Mouse (Mus musculus) adrenal gland, postnatal 14 days (tissue): ENCODE data around the gene Cit. TPM values are rescaled to one million over a fixed set of nuclear protein-coding genes. Genes with fewer than 3 reads are reported as not detected.

Experiments used
- DNase-seq: peaks from one replicate; pipeline ENCODE4 v3.0.0; 2021; ENCODE audit warnings: mixed read lengths
- total RNA-seq: library from RNA; stranded (reverse); gene quantifications from 2 replicates; pipeline ENCODE4 v1.2.3, GENCODE M21; 2021

Gene Cit
- total RNA-seq, 1 experiment from 2014 or later: 10.3 TPM

DNA sequence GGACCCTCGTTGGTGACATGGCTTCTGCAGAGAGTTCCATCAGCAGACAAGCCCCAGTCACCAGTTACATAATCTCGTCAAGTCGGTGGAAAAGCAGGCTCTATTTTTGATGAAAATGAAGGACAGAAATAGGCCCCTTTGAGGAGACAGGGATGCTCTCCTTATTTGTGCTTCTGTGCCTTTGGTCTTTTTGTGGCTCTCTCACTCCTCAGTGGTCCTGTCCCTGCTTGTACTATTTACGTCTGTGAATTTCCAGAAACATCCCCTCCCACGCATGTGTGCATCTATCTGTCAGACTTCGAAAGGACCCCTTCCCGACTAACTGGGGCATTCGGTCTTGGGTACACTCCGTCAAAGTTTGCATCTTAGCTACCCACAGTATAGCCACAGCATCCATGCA lies 116.7 kb downstream of the Cit start:
- DNase-seq: no peak

DNA sequence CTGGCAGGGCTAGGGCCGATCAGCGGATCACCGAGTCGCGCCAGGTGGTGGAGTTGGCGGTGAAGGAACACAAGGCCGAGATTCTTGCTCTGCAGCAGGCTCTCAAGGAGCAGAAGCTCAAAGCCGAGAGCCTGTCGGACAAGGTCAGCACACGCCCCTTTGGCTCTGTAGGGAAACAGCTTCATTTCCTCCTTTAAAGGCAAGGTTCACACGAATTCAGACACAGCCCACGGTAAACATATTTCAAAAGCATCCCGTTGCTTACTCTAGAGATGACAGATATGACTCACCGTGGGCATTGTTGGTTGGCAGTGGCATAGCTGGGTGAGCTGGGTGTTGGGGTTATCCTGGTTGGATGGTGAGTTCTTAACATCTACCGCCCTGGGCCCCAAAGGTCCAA lies 126.2 kb downstream of the Cit start:
- DNase-seq: peak; percentile 45

DNA sequence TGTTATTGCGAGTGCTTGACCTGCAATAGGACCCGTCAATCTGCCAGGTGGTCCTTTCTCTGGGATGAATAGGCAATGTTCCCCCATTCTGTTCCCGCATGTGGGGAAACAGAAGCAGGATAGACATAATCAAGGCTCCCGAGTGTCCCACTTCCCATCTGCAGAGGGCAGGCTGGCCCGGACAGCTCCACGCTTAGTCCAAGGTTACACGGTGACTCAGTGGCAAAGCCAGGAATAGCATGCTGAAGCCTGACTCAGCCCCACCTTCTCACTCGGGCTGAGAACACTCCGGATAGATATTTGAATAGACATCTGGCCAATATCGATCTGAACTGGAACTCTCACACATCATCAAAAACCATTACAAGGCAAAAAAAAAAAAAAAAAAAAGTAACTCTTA lies 130.6 kb downstream of the Cit start:
- peak; percentile 73 for DNase-seq

DNA sequence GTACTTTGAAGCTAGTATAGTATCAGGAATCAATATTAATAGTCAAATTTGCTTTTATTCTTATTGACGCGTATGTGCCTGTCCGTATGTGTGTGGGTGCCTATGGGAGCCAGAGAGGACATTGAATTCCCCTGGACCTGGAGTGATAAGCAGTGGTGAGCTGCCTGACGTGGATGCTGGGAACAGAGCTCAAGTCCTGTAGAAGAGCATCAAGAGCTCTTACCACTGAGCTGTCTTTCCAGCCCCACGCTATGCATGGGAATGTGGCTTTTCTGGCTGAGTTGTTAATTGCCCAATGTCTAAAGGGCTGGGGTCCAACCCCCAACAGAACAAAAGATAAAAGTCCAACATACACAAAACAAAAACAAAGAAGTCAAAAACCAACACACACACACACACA lies 131.4 kb downstream of the Cit start:
- no peak for DNase-seq

DNA sequence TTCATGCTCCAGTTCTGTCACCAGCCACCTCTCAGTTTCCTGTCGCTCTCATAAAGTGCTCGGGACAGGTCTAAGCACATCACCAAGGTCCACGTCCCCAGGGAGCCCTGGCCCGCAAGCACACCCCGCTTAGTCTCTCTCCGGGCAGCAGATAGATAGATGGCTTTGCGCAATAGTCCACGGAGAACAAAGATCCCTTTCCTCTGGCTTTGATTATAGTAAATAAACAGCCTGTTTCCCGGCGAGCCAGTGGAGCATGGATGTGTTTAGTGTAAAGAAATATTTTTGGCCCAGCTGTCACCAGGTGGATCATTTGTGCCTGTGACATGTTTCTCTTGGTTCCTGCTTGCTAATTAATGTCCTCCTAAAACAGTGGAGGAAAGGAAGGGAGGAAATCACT lies 132.2 kb downstream of the Cit start:
- DNase-seq: no peak

DNA sequence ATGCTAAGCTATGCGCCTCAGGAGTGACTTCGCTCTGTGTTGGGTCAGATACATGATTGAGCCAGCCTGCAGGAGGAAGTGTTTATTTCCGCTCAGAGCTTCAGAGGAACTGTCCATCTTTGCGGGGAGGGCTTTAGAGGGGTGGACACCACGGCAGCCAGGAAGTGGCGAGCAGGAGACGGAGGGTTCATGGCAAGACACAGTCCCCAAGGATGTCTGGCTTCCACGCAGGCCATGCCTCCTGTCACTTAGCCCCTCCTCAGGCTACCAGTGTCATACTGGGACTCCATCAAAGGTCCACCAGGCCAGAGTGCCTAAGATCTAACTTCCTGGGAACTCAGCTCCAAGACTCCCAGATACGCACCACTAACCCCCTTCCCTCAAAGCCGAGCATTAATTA lies 132.7 kb downstream of the Cit start:
- DNase-seq: peak; percentile 52

DNA sequence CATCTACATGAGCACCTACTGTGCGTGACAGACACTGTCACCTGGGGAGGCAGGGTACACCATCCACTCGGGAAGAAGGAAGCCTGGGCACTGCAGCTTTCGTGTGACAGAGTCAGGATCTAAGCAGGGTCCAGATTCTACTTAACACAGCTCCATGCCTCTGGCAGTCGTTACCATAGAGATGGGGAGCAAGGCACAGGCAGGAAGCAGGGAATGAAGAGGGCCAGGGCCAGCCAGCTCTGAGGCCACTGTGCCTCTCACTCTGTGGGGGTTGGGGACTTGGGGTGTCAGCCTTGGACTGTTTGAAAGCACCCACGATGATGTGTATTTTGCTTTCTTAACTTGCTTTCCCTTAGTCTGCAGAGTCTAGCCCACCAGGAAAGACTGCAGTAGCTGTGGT lies 133.2 kb downstream of the Cit start:
- DNase-seq: peak; percentile 28

DNA sequence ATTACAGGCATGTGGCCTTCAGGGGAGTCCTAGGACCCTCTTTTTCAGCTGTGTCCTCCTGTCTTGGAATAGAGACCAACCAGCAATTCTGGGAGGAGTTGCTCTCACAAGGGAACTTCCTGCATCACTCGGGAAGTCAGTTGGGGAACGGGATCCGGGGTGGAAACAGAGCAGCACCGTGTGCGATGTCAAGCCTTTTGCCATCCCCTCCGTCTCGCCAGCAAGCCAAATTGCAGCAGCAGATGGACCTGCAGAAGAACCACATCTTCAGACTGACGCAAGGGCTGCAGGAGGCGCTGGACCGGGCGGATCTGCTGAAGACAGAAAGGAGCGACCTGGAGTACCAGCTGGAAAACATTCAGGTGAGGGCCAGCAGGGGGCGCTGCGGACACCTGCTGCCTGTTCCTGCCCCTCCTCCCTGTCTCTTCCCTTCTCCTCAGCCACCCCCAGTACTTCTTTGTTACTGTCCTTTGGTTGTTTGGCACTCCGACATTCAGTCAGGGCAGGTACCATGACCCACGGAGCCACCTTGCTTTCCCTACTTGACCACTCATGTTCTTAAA lies 134.1 kb downstream of the Cit start:
- DNase-seq: peak; percentile 62

DNA sequence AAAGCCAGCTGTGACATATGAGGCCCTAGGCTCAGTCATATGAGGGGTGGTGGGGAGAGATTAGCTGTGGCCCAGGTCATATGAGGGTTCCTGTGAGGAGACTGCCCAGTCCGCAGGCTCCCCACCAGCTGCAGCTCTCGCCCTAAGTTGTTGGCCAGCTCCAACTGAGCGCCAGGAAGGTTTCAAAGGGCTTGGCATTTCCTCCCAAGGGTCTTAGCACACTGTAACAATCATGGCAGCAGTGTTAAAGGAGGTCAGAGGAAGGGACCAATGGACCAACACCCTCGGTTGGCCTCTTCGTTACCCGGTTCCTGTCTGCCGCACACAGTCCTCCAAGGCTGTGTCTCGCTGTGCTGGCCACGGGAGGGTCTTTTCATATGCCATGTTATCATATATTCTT lies 135.5 kb downstream of the Cit start:
- no peak for DNase-seq

DNA sequence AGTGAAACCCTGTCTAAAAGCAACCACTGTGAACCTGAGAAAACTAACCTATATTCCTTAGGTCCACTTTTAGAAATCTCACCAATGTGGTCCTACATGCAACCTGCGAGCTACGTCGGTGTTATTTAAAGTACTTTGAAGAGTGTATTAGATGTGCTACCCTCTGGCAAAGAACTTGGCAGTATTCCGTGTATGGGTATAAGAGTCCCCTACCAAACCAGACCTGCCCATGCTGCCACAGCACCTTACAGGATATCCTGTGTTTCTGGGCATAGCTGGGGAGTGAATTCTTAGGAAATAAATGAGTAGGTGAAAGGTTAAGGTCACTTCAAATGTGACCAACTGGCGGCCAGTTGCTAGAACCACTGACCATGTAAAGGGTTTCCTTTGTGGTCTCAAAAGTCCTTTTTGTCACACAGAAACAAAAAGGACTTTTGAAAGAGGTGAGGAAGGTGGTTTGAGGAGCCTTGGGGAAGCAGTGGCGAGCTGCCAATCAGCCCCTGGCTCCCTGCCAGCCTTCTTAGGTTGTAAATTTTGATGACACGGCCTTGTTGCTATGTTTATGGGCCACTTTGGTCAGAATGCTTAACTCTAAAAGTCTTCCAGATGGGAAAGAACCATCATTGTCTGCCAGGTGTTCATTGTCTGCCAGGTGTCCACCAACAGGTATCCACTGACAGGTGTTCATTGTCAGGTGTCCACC lies 137.7 kb downstream of the Cit start:
- peak; percentile 89 for DNase-seq

DNA sequence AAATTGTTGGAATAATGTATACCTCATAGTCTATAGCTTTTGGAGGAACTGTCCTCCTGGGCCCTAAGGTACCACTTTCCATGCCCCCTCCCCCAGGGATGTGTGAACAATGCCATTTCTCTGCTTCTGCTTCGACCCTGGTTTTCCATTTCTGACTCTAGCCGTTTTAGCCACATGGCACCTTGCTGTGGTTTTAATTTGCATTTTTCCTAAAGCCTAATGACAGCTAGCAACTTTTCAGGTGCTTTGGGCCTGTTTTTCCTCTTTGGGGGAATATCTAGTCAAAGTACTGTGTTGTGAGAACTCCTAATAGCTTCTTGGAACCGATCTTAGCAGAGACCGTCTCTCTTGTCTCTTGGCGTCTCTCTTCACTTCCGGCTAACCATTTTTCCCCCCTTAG lies 139.3 kb downstream of the Cit start:
- DNase-seq: no peak

DNA sequence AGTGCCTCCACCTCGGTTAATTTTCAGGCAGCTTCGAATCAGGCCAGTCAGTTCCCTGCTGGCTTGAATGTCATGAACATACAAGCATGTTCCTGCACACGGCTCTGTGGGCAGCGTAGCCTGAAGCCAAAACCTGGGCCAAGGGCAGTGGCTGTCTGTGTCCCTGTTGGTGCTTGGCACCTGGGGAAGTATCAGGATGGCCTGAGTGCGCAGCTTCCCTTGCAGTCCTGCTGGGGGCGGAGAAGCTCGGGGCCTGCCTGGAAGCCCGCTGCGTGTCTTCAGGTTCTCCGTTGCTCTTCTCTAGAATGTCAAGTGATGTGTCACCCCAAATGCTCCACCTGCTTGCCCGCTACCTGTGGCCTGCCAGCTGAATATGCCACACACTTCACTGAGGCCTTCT lies 140.0 kb downstream of the Cit start:
- DNase-seq: no peak

DNA sequence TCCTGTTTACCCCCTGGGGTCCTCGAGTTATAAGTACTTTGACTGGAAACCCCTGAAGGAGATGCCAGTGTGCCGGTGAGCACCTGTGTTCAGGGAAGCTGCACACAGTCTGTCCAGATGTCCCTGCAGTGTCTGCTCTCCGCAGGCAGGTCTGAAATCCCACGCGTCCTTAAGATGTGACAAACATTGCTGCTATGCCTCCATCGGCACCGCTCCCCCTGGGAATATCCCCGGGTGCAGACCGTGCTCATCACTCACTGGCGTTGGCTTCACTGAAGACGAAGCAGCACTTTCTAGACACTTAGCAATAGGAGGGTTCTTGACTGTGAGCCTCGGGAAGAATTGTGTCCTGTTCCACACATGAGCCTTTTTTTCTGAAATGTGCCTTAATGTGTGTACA lies 142.2 kb downstream of the Cit start:
- no peak for DNase-seq

DNA sequence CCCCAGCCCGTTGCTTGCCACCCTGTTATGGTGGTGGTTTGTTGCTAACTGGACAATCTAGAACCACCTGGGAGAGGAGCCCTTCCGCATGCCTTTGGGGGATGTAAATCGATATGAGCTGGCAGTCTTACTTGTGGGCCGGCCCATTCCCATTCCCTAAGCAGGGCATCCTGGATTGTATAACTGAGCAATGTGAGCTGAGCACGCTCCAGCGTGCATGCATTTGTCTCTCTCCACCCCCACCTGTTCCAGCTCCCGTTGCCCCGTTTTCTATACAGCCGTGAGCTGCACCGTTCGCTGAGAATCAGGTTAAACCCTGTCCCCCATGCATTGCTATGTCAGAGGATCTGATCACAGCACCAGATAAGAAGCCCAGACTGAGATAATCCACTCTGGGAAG lies 146.6 kb downstream of the Cit start:
- no peak for DNase-seq

DNA sequence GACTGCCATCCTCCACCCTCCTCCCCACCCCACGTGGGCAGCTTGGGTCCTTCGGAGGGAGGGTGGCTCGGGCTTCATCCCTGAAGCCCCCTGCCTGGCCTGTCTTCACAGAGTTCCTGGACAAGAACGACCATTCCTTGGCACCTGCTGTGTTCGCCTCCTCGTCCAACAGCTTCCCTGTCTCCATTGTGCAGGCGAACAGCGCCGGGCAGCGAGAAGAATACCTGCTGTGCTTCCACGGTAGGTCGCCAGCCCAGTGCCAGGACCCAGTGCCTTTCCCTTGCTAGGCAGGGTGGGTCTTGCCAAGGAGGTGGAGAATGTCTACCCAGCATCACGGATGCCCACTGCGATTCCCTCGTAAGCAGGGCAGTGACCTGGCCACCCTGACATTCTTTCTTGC lies 149.0 kb downstream of the Cit start:
- DNase-seq: no peak

DNA sequence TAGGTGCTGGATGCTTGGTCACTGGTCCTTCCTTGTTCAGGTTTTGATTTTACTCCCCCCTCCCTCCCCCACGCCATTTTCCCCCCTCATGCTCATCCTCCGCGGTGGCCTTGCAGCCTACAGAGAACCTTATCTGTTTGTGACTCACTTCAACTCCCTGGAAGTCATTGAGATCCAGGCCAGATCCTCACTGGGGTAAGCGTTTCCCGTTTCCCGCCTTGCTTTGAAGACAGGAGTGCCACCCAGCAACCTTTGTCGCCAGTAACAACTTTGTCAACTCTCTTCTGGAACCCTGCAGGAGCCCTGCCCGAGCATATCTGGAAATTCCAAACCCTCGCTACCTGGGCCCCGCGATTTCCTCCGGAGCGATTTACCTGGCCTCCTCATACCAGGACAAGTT lies 152.3 kb downstream of the Cit start:
- peak; percentile 46 for DNase-seq

DNA sequence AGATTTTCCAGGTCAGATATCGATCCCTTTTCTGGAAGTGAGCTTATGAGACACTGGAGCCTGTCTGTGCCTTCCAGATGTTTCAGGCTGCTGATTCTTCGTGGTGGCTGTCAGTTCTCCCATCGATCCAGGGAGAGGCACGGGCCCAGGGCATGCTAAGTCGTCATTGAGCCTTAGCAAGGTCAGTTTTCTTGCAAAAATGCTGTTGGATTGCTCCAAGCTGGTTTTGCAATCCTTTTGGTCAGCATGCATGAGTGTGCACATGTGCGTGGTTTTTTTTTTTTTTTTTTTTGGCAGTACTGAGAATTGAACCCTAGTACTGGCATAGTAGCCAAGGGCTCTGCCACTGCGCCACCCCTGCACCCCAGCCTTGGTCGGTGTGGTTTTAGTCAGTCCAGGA lies 158.1 kb downstream of the Cit start:
- peak; percentile 77 for DNase-seq

DNA sequence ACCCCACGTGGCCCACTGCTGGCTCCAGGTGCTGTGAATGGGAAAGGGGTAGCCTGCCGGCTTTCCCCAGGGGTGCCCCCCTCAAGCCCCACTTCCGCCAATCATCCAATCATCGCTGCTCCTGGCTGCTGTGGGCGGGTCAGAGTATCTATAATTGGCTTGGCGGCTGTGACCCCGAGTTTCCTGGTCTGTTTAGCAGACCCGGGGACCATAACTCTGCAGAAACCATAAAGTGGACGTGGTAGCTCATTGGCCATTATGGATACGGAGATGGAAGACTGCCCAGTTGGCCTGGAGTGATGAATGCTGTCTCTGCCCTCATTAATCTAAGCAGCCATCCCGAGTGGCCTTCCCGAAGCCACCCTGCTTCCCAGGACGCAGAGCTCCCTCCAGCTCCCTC lies 158.7 kb downstream of the Cit start:
- DNase-seq: peak; percentile 62

DNA sequence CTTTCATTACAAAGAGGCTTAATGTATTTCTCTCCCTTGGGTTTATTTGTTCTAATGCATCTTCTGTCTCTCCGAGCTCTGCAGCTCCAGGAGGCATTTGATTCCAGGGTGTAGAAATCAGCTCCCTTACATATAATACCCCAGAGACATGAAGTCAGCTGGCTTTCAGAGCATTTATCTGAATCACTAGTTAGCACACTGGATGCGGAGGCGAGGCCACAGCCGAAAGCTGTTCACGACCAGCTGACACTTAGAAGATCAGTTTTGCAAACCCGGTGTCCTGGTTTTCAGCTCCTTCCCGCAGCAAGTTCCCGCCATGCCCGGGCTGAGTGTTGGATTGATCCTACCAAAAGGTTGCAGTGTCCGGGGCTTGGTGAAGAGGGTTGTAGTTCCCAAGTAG lies 159.2 kb downstream of the Cit start:
- DNase-seq: no peak

DNA sequence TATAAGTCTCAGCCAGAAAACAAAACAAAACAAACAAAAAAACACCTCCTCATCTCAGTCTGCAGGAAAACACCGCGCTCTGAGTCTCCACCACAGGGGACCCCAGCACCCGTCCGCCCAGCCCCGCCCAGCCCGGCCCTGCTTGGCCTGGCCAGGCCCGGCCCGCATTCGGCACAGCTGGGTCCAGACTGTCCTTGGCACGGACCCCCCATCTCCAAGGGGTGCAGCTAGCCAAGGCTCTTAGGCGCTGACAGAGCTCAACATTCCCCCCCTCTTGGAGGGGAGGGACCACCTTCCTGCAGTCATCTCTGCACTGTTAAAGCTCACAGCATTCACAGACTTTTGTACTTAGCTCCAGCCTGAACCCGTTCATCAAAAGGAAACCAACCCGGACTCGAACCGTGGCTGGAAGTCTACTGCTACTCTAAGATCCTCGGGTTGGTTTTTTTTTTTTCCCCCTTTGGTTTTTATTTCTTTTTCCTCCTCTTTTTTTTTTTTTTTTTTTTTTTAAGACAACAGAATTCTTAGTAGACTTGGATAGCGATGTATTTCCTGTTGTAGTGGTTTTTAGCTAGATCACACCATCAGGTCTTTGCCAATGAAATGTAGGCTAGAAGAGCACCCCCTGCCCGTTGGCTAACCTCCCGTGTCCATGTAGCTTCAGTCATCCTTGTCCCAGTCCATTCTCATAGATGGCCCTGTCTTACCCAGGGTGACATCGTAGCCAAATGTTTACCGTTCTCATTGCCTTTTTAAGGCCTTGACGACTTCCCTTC lies 161.4 kb downstream of the Cit start:
- DNase-seq: peak; percentile 59

DNA sequence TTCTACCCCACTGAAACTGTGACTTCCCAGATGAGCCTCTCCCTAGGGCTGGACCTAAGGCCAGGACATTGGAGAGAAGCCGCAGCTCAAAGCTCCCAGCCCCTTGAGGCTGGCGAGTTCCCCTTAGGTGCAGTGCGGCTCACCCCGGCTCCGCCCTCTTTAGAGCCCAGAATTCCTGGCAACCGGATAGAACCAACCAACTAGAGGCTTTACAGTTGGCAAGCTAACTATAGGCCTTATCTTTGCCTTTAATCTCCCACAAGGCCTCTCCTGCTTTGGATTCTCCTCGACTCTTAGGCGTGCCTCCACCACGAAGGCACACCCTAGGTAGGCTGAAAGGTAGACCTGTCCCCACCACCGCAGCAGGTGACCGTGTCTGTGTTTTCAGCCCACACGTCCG lies 162.6 kb downstream of the Cit start:
- DNase-seq: no peak

DNA sequence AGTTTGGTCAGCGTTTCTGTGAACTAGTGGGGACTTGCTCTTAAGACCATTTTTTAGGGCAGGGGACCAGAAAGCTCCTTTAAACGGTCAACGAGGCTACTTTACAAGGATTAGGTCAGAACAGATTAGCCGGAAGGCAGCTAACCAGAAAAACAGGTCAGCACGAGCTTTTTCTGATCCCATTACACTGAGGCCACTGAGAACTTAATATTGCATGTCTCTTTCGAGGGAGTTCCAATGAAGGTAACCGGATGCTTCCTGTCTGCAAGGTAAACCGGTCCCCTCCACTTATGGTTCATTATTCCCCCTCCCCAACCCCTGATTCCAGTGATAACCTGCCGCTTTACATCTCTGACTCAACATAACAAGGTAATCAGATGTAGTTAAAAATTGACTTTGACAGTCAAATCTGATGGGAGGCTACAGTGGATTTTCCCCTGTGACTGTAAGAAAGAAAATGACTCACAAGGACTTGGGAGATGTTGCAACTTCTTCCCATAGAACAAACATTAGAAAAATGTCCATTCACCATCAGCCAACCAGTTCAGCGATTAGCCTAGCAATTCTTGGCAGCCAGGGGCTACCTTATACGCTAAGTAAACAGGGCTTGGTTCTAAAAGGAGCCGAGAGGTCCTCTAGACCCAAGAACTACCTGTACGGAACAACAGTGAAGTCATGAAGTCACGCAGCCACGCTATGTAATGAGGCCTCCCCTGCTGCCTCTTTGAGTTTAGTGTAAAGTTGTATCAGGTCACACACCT lies 164.2 kb downstream of the Cit start:
- DNase-seq: no peak
